Mouse (Mus musculus) small intestine, adult 2 months (tissue): ENCODE results near the gene Samd10.

Experiments used
- CTCF ChIP-seq: fragments of 200-500 bp; IDR thresholded peaks from 2 replicates; pipeline ENCODE4 v1.5.1; 2012; ENCODE audit warnings: low read depth, mild to moderate bottlenecking, control low read depth, inconsistent platforms, low read length, moderate library complexity, mixed read lengths; ENCODE audit not compliant: insufficient replicate concordance, insufficient read length; ENCODE audit errors: extremely low read depth
- POLR2A ChIP-seq: fragments of 200-500 bp; IDR thresholded peaks from 2 replicates; pipeline ENCODE4 v1.6.1; 2012; ENCODE audit warnings: low read depth, mild to moderate bottlenecking, control low read depth, inconsistent platforms, low read length, moderate library complexity

- no peak for TF ChIP-seq CTCF
- no peak; the same call in 1 of the 2 replicates for TF ChIP-seq POLR2A
These were observed 6.6 kb downstream of the Samd10 start, which contains the start of gene Zfp512b for GRCm38 (mm10) chr2:181592231-181593041.
